Mouse (Mus musculus) liver, embryonic 15.5 days (tissue): ENCODE results near the gene Chml. TPM values are rescaled to one million over a fixed set of nuclear protein-coding genes. Genes with fewer than 3 reads are reported as not detected.

Source experiments
- ATAC-seq: fragments of 200-750 bp; cut with Nextera tagmentation; 2 replicates; pipeline ENCODE4 v1.8.0; 2017; ENCODE audit warnings: moderate number of reproducible peaks, mild to moderate bottlenecking, moderate library complexity; ENCODE audit not compliant: insufficient read depth
- H3K27ac ChIP-seq: fragments of 300-500 bp; sonication (generic); replicated peaks from 2 replicates; pipeline ENCODE4 v1.5.1; 2015; ENCODE audit warnings: mild to moderate bottlenecking, inconsistent platforms
- H3K27me3 ChIP-seq: fragments of 300-500 bp; sonication (generic); 2 replicates; pipeline ENCODE4 v1.6.1; 2015; ENCODE audit warnings: mild to moderate bottlenecking, inconsistent platforms
- H3K36me3 ChIP-seq: fragments of 300-500 bp; sonication (generic); replicated peaks from 2 replicates; pipeline ENCODE4 v1.6.1; 2015; ENCODE audit warnings: moderate library complexity, mild to moderate bottlenecking, inconsistent platforms
- H3K4me1 ChIP-seq: fragments of 300-500 bp; sonication (generic); replicated peaks from 2 replicates; pipeline ENCODE4 v1.6.1; 2015; ENCODE audit warnings: inconsistent platforms
- H3K4me2 ChIP-seq: fragments of 300-500 bp; sonication (generic); 2 replicates; pipeline ENCODE4 v1.6.1; 2015; ENCODE audit warnings: moderate library complexity, mild to moderate bottlenecking, inconsistent platforms
- H3K4me3 ChIP-seq: fragments of 300-500 bp; sonication (generic); replicated peaks from 2 replicates; pipeline ENCODE4 v1.5.1; 2015; ENCODE audit warnings: mild to moderate bottlenecking, inconsistent platforms
- H3K9ac ChIP-seq: fragments of 300-500 bp; sonication (generic); 2 replicates; pipeline ENCODE4 v1.6.1; 2015; ENCODE audit warnings: moderate library complexity, mild to moderate bottlenecking, inconsistent platforms
- H3K9me3 ChIP-seq: fragments of 300-500 bp; sonication (generic); replicated peaks from 2 replicates; pipeline ENCODE4 v1.6.1; 2016; ENCODE audit warnings: inconsistent platforms
- WGBS: fragments of 180-500 bp; shearing (Covaris S2); methylation state at CpG from one replicate; pipeline ENCODE4 v1.1.7; 2015; ENCODE audit warnings: mixed read lengths; ENCODE audit not compliant: insufficient replicate concordance; 5-methylcytosine and 5-hydroxymethylcytosine counted together
- polyA plus RNA-seq: library from polyadenylated mRNA; unstranded; fragments of >200 nt; fragmentation: Nextera tagmentation; extraction: Ambion mirVana; gene quantifications from 2 replicates; pipeline ENCODE4 v1.2.1, GENCODE M21; 2015

The Chml gene
- polyA plus RNA-seq, 1 experiment from 2014 or later, result 0.73 TPM

GRCm38 (mm10) chr1:175692997-175693361, 278 bp upstream of the Chml start:
- H3K36me3 ChIP-seq, result no peaks in the 10 kb centered on the region
- peak overlapping the region; percentile 80 for H3K4me3 ChIP-seq
- H3K27ac ChIP-seq, result peak overlapping the region; percentile 21
- 0 out of 2 replicates have a peak, but pooled peaks cover 6% of the 10 kb centered on the region for H3K27me3 ChIP-seq
- no peaks in the 10 kb centered on the region for H3K9me3 ChIP-seq
- WGBS, result 1% methylated on average over 17 of the region's 17 CpGs
- H3K4me2 ChIP-seq, result peak overlapping the region; percentile 99
- peak; percentile 10; the same call in 1 of the 2 replicates for ATAC-seq
- peak overlapping the region; percentile 63 for H3K9ac ChIP-seq
- H3K4me1 ChIP-seq, result peaks cover 28% of the 10 kb centered on the region

- WGBS, result 2% methylated on average over 22 of the region's 22 CpGs
- H3K4me3 ChIP-seq, result peak overlapping the region; percentile 80
- peak overlapping the region; percentile 79 for H3K9ac ChIP-seq
- ATAC-seq, result no peak
- H3K4me2 ChIP-seq, result peak overlapping the region; percentile 99
- H3K4me1 ChIP-seq, result peaks cover 28% of the 10 kb centered on the region
- 0 out of 2 replicates have a peak, but pooled peaks cover 6% of the 10 kb centered on the region for H3K27me3 ChIP-seq
- peak overlapping the region; percentile 80 for H3K27ac ChIP-seq
- no peaks in the 10 kb centered on the region for H3K9me3 ChIP-seq
- H3K36me3 ChIP-seq, result peaks cover 4% of the 10 kb centered on the region; the same call in 1 of the 2 replicates
These were observed 935 bp downstream of the Chml start for GRCm38 (mm10) chr1:175691686-175692245.

GRCm38 (mm10) chr1:175680995-175681394, 11.7 kb downstream of the Chml start:
- H3K27me3 ChIP-seq, result no peaks in the 10 kb centered on the region
- 68% methylated on average over 6 of the region's 6 CpGs for WGBS
- H3K4me3 ChIP-seq, result no peak overlapping the region
- no peak overlapping the region for H3K9ac ChIP-seq
- no peaks in the 10 kb centered on the region for H3K9me3 ChIP-seq
- no peak overlapping the region for H3K27ac ChIP-seq
- no peaks in the 10 kb centered on the region for H3K36me3 ChIP-seq
- ATAC-seq, result no peak
- no peak overlapping the region for H3K4me2 ChIP-seq
- no peaks in the 10 kb centered on the region for H3K4me1 ChIP-seq

- H3K4me2 ChIP-seq, result no peak overlapping the region
- WGBS, result 59% methylated on average over 6 of the region's 6 CpGs
- H3K9me3 ChIP-seq, result no peaks in the 10 kb centered on the region
- no peak overlapping the region for H3K27ac ChIP-seq
- no peaks in the 10 kb centered on the region for H3K27me3 ChIP-seq
- H3K4me3 ChIP-seq, result no peak overlapping the region
- no peak for ATAC-seq
- H3K4me1 ChIP-seq, result no peaks in the 10 kb centered on the region
- H3K36me3 ChIP-seq, result no peaks in the 10 kb centered on the region
- no peak overlapping the region for H3K9ac ChIP-seq
These were observed 15.2 kb downstream of the Chml start for GRCm38 (mm10) chr1:175677459-175677858.

- Histone ChIP-seq H3K27me3 (no peaks in the 10 kb centered on the region), H3K4me3 (no peak overlapping the region), H3K36me3 (no peaks in the 10 kb centered on the region), H3K9ac (no peak overlapping the region), H3K27ac (no peak overlapping the region), H3K4me1 (no peaks in the 10 kb centered on the region), H3K9me3 (no peaks in the 10 kb centered on the region), H3K4me2 (no peak overlapping the region)
- WGBS, result 64% methylated on average over 6 of the region's 6 CpGs
- ATAC-seq, result no peak
These were observed 17.6 kb downstream of the Chml start for GRCm38 (mm10) chr1:175675116-175675515.

- no peak overlapping the region for H3K4me2 ChIP-seq
- H3K9me3 ChIP-seq, result no peaks in the 10 kb centered on the region
- 57% methylated on average over 7 of the region's 7 CpGs for WGBS
- H3K36me3 ChIP-seq, result no peaks in the 10 kb centered on the region
- H3K9ac ChIP-seq, result no peak overlapping the region
- no peaks in the 10 kb centered on the region for H3K4me1 ChIP-seq
- ATAC-seq, result no peak
- H3K4me3 ChIP-seq, result no peak overlapping the region
- H3K27ac ChIP-seq, result no peak overlapping the region
- H3K27me3 ChIP-seq, result no peaks in the 10 kb centered on the region
These were observed 19.0 kb downstream of the Chml start for GRCm38 (mm10) chr1:175673563-175674325.

GRCm38 (mm10) chr1:175671626-175672025, 21.1 kb downstream of the Chml start:
- no peaks in the 10 kb centered on the region for H3K36me3 ChIP-seq
- 16% methylated on average over 1 of the region's 1 CpGs for WGBS
- ATAC-seq, result no peak
- no peak overlapping the region for H3K27ac ChIP-seq
- H3K4me1 ChIP-seq, result no peaks in the 10 kb centered on the region
- H3K9me3 ChIP-seq, result no peaks in the 10 kb centered on the region
- no peak overlapping the region for H3K4me3 ChIP-seq
- H3K4me2 ChIP-seq, result no peak overlapping the region
- H3K27me3 ChIP-seq, result no peaks in the 10 kb centered on the region
- no peak overlapping the region for H3K9ac ChIP-seq

- WGBS, result 70% methylated on average over 7 of the region's 7 CpGs
- H3K4me3 ChIP-seq, result no peak overlapping the region
- no peak for ATAC-seq
These were observed 22.7 kb downstream of the Chml start for GRCm38 (mm10) chr1:175670042-175670441.

GRCm38 (mm10) chr1:175669456-175669855, 23.2 kb downstream of the Chml start:
- no peaks in the 10 kb centered on the region for H3K4me1 ChIP-seq
- no peak overlapping the region for H3K9ac ChIP-seq
- WGBS, result 76% methylated on average over 3 of the region's 3 CpGs
- no peak overlapping the region for H3K4me2 ChIP-seq
- no peak overlapping the region for H3K4me3 ChIP-seq
- no peak for ATAC-seq
- no peaks in the 10 kb centered on the region for H3K27me3 ChIP-seq
- H3K36me3 ChIP-seq, result no peaks in the 10 kb centered on the region
- H3K27ac ChIP-seq, result no peak overlapping the region
- no peaks in the 10 kb centered on the region for H3K9me3 ChIP-seq

More at GRCm38 (mm10) chr1:175670042-175670441, 22.7 kb downstream of the Chml start:
- H3K27ac ChIP-seq, result no peak overlapping the region
- no peaks in the 10 kb centered on the region for H3K4me1 ChIP-seq
- H3K4me2 ChIP-seq, result no peak overlapping the region
- no peaks in the 10 kb centered on the region for H3K27me3 ChIP-seq
- H3K9me3 ChIP-seq, result no peaks in the 10 kb centered on the region
- H3K36me3 ChIP-seq, result no peaks in the 10 kb centered on the region
- H3K9ac ChIP-seq, result no peak overlapping the region

GRCm38 (mm10) chr1:175668666-175669405, 23.9 kb downstream of the Chml start:
- WGBS, result 53% methylated on average over 5 of the region's 5 CpGs
- ATAC-seq, result no peak

GRCm38 (mm10) chr1:175659900-175660299, 32.8 kb downstream of the Chml start:
- Histone ChIP-seq H3K27ac (no peak overlapping the region), H3K9ac (no peak overlapping the region), H3K9me3 (no peaks in the 10 kb centered on the region), H3K4me3 (no peak overlapping the region), H3K27me3 (no peaks in the 10 kb centered on the region), H3K36me3 (no peaks in the 10 kb centered on the region), H3K4me2 (no peak overlapping the region), H3K4me1 (no peaks in the 10 kb centered on the region)
- 77% methylated on average over 4 of the region's 4 CpGs for WGBS
- no peak for ATAC-seq

More at GRCm38 (mm10) chr1:175668666-175669405, 23.9 kb downstream of the Chml start:
- H3K27ac ChIP-seq, result no peak overlapping the region
- H3K9ac ChIP-seq, result no peak overlapping the region
- no peak overlapping the region for H3K4me3 ChIP-seq
- no peaks in the 10 kb centered on the region for H3K36me3 ChIP-seq
- no peaks in the 10 kb centered on the region for H3K27me3 ChIP-seq
- H3K4me2 ChIP-seq, result no peak overlapping the region
- H3K9me3 ChIP-seq, result no peaks in the 10 kb centered on the region
- H3K4me1 ChIP-seq, result no peaks in the 10 kb centered on the region
